Mouse (Mus musculus): Measurements from ENCODE around the gene Catsper1.

GRCm38 (mm10) chr19:5372724-5373123 is 37.2 kb downstream of the Catsper1 start:
- TF ChIP-seq USF1 (IDR thresholded peaks at IDR 0.05; ENCODE audit: low read depth) (no peak), CTCF (IDR thresholded peaks at IDR 0.05; ENCODE audit: control insufficient read depth, insufficient read depth, insufficient read length) (no peak), MAX (IDR thresholded peaks at IDR 0.05) (no peak), MYOG (IDR thresholded peaks at IDR 0.05; ENCODE audit: control insufficient read depth, extremely low read depth, insufficient read length) (no peak), MYOD1 (IDR thresholded peaks at IDR 0.05; ENCODE audit: control insufficient read depth, insufficient read length, low read depth) (no peak), FOSL1 (IDR thresholded peaks at IDR 0.05; ENCODE audit: insufficient read depth, low read length, poor library complexity, severe bottlenecking) (no peak)

Measured in C2C12 (cell line).